Mouse (Mus musculus) thymus, postnatal 4 days (tissue): ENCODE results near the gene Cdkn1a.
A peak's percentile ranks its signal among the peaks of the same experiment; 100 is the strongest.
"Not testable (repeated sequence)": the region's sequence is repeated elsewhere in the genome, so short reads cannot be mapped to it uniquely, and the experiment has no call there.

Source experiments
- DNase-seq: peaks from one replicate; pipeline ENCODE4 v3.0.0; 2021

Gene Cdkn1a

GRCm38 (mm10) chr17:29090776-29091175 is at the start of gene Cdkn1a:
Gene Cdkn1a (plus strand): TSS chr17:29090976.
- peak; percentile 3 for DNase-seq

GRCm38 (mm10) chr17:29041632-29042031 is 49.1 kb upstream of the Cdkn1a start:
- not testable (repeated sequence) for DNase-seq

- DNase-seq, result no peak
Measured at GRCm38 (mm10) chr17:29042569-29042968, 48.2 kb upstream of the Cdkn1a start.

- DNase-seq, result no peak
Measured at GRCm38 (mm10) chr17:29043583-29043982, 47.2 kb upstream of the Cdkn1a start.

- DNase-seq, result no peak
Measured at GRCm38 (mm10) chr17:29044146-29044924, 46.4 kb upstream of the Cdkn1a start.

GRCm38 (mm10) chr17:29044925-29045319 is 45.9 kb upstream of the Cdkn1a start:
- DNase-seq, result no peak

GRCm38 (mm10) chr17:29045741-29046530 is 44.8 kb upstream of the Cdkn1a start:
- DNase-seq, result no peak

GRCm38 (mm10) chr17:29046863-29047262 is 43.9 kb upstream of the Cdkn1a start:
- DNase-seq, result no peak

GRCm38 (mm10) chr17:29047697-29048514 is 42.9 kb upstream of the Cdkn1a start:
- no peak for DNase-seq

GRCm38 (mm10) chr17:29048748-29049507 is 41.8 kb upstream of the Cdkn1a start:
- peak; percentile 91 for DNase-seq

- no peak for DNase-seq
Measured at GRCm38 (mm10) chr17:29049508-29049889, 41.3 kb upstream of the Cdkn1a start.

GRCm38 (mm10) chr17:29049923-29050322 is 40.9 kb upstream of the Cdkn1a start:
- no peak for DNase-seq

GRCm38 (mm10) chr17:29050791-29051190 is 40.0 kb upstream of the Cdkn1a start:
- no peak for DNase-seq

- DNase-seq, result no peak
Measured at GRCm38 (mm10) chr17:29053067-29053466, 37.7 kb upstream of the Cdkn1a start.

GRCm38 (mm10) chr17:29053841-29054240 is 36.9 kb upstream of the Cdkn1a start:
- DNase-seq, result no peak

GRCm38 (mm10) chr17:29054429-29054828 is 36.3 kb upstream of the Cdkn1a start:
- no peak for DNase-seq

GRCm38 (mm10) chr17:29055586-29055985 is 35.2 kb upstream of the Cdkn1a start:
- DNase-seq, result no peak

- no peak for DNase-seq
Measured at GRCm38 (mm10) chr17:29056207-29056606, 34.6 kb upstream of the Cdkn1a start.

GRCm38 (mm10) chr17:29056699-29057151 is 34.1 kb upstream of the Cdkn1a start:
- DNase-seq, result peak; percentile 74

- no peak for DNase-seq
Measured at GRCm38 (mm10) chr17:29057361-29057890, 33.4 kb upstream of the Cdkn1a start.

- DNase-seq, result peak; percentile 58
Measured at GRCm38 (mm10) chr17:29057961-29058360, 32.8 kb upstream of the Cdkn1a start.

GRCm38 (mm10) chr17:29058487-29058886 is 32.3 kb upstream of the Cdkn1a start:
- peak; percentile 43 for DNase-seq
